Comparison of ENCODE assay signal across 10 mouse cellular contexts in the genomic region with DNA sequence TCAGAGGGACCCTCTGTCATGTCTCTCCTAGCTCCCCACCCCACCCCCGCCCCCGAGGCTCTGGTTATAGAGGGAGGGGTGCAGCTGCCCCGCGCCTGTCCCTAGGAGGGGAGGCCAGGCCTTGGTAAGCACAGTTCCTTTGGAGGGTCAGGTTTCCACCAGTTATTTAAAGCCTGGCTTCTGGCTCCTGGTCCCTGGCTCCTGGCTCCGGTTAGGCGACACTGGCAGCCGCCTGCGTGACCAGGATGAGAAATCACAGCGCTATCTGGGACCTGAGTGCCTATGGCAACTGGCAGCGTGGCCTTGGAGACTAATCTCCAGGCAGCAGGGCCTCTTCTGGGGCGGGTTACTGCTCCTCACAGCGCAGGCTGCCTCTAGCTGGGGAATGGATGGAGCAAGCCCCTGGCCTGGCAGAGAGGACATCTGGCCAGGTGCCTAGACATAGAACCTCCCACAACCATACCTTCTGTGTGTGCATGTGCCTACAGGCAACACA. TPM values are rescaled to one million over a fixed set of nuclear protein-coding genes. Genes with fewer than 3 reads are reported as not detected.
DNase-seq lines count a peak whose midpoint lies in the region; ATAC-seq lines count a peak whose summit lies in the region.
"Had no signal": no experiment of that assay in that cellular context is flagged by ENCODE, and none has a peak within 500 bp of the region (broad histone marks: within the 10 kb centered on the region; RNA-seq: fewer than 3 reads in every experiment).

No protein-coding gene starts in this region.

- H3K9me3 ChIP-seq in forebrain, embryonic 10.5 days, result peaks cover 17% of the 10 kb centered on the region; the same call in 1 of the 2 replicates
- H3K9me3 ChIP-seq in heart, embryonic 15.5 days (replicated peaks), result no peaks in the 10 kb centered on the region

- peak overlapping the region; percentile 54; the same call in 1 of the 2 replicates for H3K27ac ChIP-seq in forebrain, embryonic 10.5 days
- peak overlapping the region; percentile 94 for H3K27ac ChIP-seq in heart, embryonic 15.5 days

- WGBS in forebrain, embryonic 10.5 days, result 75% methylated on average over 12 of the region's 12 CpGs
- 17% methylated on average over 12 of the region's 12 CpGs for WGBS in heart, embryonic 15.5 days

- H3K4me2 ChIP-seq in heart, embryonic 15.5 days, result peak overlapping the region; percentile 34; the same call in 1 of the 2 replicates

- peaks cover 25% of the 10 kb centered on the region for H3K4me1 ChIP-seq in forebrain, embryonic 10.5 days
- peaks cover 72% of the 10 kb centered on the region for H3K4me1 ChIP-seq in heart, embryonic 15.5 days (replicated peaks)

- no peak overlapping the region for H3K4me3 ChIP-seq in forebrain, embryonic 10.5 days
- H3K4me3 ChIP-seq in heart, embryonic 15.5 days, result no peak overlapping the region

- intact Hi-C loops in left cerebral cortex, postnatal 14 days (cut with DNase I), result no loop called here

- peak; percentile 17 to 29 for DNase-seq in left cerebral cortex, postnatal 14 days (ENCODE audit: low spot score in 2 of 2)
- DNase-seq in left cerebral cortex, adult 8-10 months (ENCODE audit: low spot score in 2 of 2), result no peak
- peak; percentile 87 for DNase-seq in adrenal gland, postnatal 10 days
- DNase-seq in forebrain, embryonic 10.5 days (ENCODE audit: extremely low spot score, low spot score), result peak; percentile 30
- DNase-seq in kidney, postnatal 25 days, result peak; percentile 16 to 73
- peak; percentile 36 for DNase-seq in retina, embryonic 14.5 days (ENCODE audit: low spot score)
- DNase-seq in thymus, postnatal 4 days, result no peak

- ATAC-seq in heart, embryonic 15.5 days (replicated peaks; ENCODE audit: insufficient number of reproducible peaks, insufficient read depth, low FRiP score, low read depth), result peak; percentile 73

- peaks cover 90% of the 10 kb centered on the region for H3K36me3 ChIP-seq in forebrain, embryonic 10.5 days (replicated peaks)
- no peaks in the 10 kb centered on the region for H3K36me3 ChIP-seq in heart, embryonic 15.5 days

- H3K9ac ChIP-seq in heart, embryonic 15.5 days, result peak overlapping the region; percentile 18; the same call in 1 of the 2 replicates

- no peaks in the 10 kb centered on the region for H3K27me3 ChIP-seq in forebrain, embryonic 10.5 days (ENCODE audit: poor library complexity, severe bottlenecking)
- no peaks in the 10 kb centered on the region for H3K27me3 ChIP-seq in heart, embryonic 15.5 days
- H3K27me3 ChIP-seq: CH12.LX had no signal

RNA-seq across cellular contexts. Expression of a gene that starts 20.6 kb away (rescaled TPM):
- total RNA-seq in left cerebral cortex, postnatal 14 days (2021), result 10 to 100 TPM; 36.4 to 43.8 TPM
- 10 to 100 TPM; 48.9 to 66.4 (median 52.1) TPM for total RNA-seq in left cerebral cortex, adult 8-10 months (2022)
- 100 to 1,000 TPM in 1 of 2 experiments, 10 to 100 TPM in 1; 69.8 to 112 TPM for total RNA-seq in adrenal gland, postnatal 10 days (2021)
- polyA plus RNA-seq in forebrain, embryonic 10.5 days (2016; fragmentation: Nextera tagmentation; extraction: Ambion mirVana), result 92.6 and 98.9 TPM in 2 replicates
- polyA plus RNA-seq in heart, embryonic 15.5 days (2015; fragmentation: Nextera tagmentation; extraction: Ambion mirVana), result 47.3 and 57.5 TPM in 2 replicates
- total RNA-seq: neutrophil, adult 5-6 weeks had no signal

Comparison
In these comparisons a context has a peak if more than half of its experiments do, and no peak if none do; other contexts are left out.
1. DNase-seq: peak in left cerebral cortex, postnatal 14 days (2 of 2), adrenal gland, postnatal 10 days (single experiment), forebrain, embryonic 10.5 days (single experiment), kidney, postnatal 25 days (2 of 2) and retina, embryonic 14.5 days (single experiment); none in left cerebral cortex, adult 8-10 months (0 of 2) and thymus, postnatal 4 days (single experiment).